Mouse (Mus musculus) colon, adult 2 months (tissue): ENCODE results near the gene Gm21981. TPM values are rescaled to one million over a fixed set of nuclear protein-coding genes. Genes with fewer than 3 reads are reported as not detected.

Experiments
- polyA plus RNA-seq: library from polyadenylated mRNA; depleted of rRNA; stranded (reverse); fragments of >200 nt; gene quantifications from 2 replicates; pipeline ENCODE4 v1.2.3, GENCODE M21; 2012; rRNA removed

Gene Gm21981
- polyA plus RNA-seq: 0.90 and 1.1 TPM in 2 replicates

DNA sequence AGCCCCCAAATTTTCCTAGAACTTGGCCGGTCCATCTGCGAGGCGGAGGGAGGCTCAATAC lies at the start of gene Gm21981:
Gm21981 (minus strand) TSS at position 14 of the 61 bp plus-strand sequence.

DNA sequence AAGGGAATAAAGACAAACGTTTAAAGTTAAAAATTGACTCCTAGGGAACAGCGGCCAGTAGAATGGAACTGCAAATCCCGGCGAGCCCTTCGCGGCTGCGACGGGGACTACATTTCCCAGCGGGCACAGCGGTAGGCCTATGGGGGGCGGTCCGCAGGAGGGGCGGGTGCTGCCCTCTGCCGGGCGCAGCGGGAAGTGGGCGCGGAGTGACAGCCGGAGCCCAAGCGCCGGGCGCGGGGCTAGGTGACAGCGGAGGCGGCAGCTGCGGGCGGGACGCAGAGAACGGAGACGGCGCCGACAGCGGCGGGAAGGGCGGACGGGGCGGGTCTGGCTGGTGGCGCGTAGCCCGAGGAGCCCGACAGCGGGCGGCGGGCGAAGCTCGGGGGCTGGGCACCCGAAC lies 42.6 kb upstream of the Gm21981 start, which contains the start of gene Tfeb:
Tfeb (plus strand) TSS at position 175 of the 400 bp plus-strand sequence.

DNA sequence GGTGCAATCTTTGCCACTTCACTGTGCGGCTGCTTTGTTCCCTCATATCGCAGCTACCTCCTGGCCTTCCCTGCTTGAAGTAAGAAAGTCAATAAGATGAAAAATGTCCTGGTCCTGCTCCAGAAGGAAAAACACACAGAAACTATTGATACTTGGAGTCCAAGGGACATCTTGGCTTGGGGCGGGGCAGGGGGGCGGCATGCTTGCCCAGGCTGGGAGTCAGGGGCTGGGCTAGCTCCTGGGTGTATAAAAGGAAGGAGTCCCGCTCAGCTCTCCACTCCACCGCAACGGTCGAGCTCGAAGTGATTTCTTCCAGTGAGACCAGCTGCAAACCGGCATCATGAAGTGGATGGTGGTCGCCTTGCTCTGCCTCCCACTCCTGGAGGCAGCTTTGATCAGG lies 32.3 kb upstream of the Gm21981 start, which contains the start of gene Pgc:
Pgc (plus strand) TSS at position 277 of the 400 bp plus-strand sequence.

DNA sequence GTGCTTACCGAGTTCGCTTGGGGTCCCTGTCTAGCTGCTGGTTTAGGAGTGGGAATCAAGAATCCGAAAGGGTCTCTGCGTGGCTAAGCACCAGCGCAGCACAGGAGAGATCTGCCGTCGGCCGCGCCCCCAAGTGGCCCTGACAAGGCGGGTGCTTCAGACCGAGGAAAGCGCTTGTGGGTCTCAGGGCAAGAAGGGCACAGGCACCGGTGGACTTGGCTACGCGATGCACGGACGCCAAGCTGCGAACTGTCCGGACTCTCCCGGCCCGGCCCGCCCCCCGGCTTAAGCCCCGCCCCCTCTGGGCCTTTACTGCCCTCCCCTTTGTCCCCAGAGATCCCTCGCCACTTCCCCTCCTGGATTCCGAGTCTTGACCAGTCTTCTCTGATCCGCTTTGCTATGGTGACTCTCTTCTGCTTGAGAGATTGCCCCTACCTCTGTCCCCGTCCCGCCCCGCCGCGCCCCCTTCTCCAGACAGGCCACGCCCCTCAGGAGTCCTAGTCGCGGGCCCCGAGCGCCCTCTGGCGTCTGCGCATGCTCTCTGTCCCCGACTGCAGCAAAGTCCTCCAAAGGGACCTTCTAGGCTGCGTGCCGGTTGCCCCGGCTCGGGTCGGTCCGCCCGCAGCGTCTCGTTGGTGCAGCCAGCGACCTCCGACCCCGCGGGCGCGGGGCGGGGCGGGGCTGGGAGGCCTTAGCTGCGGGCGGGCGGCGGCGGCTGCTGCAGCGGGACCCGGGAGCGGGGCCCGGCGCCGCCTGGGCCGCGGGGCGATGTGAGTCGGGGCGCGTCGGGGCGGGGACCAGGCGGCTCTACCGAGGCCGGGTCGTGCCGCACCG lies 465 bp upstream of the Gm21981 start, which contains the start of gene Prickle4:
Prickle4 (minus strand) TSS at position 234 of the 834 bp plus-strand sequence.

DNA sequence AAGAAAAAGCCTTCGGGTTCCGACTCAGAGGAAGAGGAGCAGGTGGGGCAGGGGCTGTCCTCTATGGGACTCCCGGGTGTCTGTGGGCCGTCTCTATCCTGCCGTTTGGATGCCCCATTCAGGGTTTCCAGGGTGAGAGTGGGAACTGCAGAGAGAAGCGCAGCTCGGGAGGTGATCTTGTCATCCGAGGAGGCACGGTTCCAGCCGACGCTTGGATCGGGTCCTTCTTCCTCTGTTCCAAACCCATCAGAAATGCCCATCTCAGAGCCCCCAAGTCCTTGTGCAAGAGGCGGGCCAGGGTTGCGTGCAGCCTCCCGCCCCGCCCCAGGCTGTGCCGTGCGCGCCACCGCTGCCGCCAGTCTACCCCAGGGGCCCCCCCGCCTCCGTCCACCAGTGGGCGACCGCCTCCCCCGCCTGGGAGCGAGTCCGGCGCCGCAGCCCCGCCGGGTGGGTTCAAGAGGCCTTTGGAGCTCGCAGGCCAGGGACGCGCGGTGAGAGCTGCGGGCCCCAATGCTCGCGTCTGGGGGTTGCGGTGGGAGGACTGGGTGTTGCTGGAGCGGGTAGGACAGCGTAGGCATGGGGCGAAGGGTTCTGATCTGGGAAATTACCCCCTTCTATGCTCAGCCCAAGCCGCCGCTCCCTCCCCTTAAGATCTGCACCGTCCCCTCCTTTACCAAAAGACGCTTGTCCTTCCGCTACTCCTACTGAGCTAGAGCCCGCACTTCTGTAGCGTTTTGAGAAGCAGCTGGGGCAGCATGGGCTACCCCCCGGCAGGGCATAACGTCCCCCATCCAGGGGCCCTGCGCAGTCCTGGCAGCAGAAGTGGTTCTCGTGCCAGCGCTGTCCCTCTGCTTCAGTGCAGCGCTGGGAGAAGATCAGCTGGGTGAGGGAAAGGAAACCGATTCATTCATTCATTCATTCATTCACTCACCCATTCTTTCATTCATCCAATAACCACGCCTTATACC lies 5.4 kb downstream of the Gm21981 start, which contains the start of gene Frs3:
Frs3 (plus strand) TSS at position 423 of the 968 bp plus-strand sequence.

DNA sequence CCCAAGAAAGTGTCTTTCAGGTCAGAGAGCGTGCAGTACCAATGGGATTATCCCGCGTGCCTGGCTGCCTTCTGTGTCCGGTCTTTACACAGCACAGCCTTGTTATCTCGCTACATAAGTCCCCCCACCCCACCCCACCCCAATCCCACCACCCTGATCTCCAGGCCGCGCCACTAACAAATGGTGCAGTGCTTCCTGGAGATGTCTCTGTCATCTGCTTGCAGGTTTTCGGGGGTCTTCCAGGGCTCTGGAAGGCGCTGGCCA lies 6.0 kb downstream of the Gm21981 start, which contains the start of gene Tomm6:
Tomm6 (minus strand) TSS at position 43 of the 264 bp plus-strand sequence.

Other genes starting within 250 kb of the Gm21981 start
- gene Taf8, start 192.2 kb downstream of the Gm21981 start, polyA plus RNA-seq: 15.2 and 17.2 TPM in 2 replicates
- 124 and 129 TPM in 2 replicates for gene Ccnd3, start 189.4 kb downstream of the Gm21981 start, polyA plus RNA-seq
- 8.1 and 8.4 TPM in 2 replicates for gene Bysl, start 83.0 kb downstream of the Gm21981 start, polyA plus RNA-seq
- 16.6 and 19.9 TPM in 2 replicates for gene Med20, start 82.9 kb downstream of the Gm21981 start, polyA plus RNA-seq
- 0.73 and 0.74 TPM in 2 replicates for gene Gm20517, start 82.9 kb downstream of the Gm21981 start, polyA plus RNA-seq
- gene Usp49, start 63.8 kb downstream of the Gm21981 start, polyA plus RNA-seq: 8.9 and 11.0 TPM in 2 replicates
- gene Tomm6, start 6.1 kb downstream of the Gm21981 start, polyA plus RNA-seq: 75.5 and 81.0 TPM in 2 replicates
- gene Frs3, start 5.4 kb downstream of the Gm21981 start, polyA plus RNA-seq: 13.0 and 15.1 TPM in 2 replicates
- gene Prickle4, start 281 bp upstream of the Gm21981 start, polyA plus RNA-seq: 2.8 and 3.4 TPM in 2 replicates
- 0.43 and 0.95 TPM in 2 replicates for gene Pgc, start 32.4 kb upstream of the Gm21981 start, polyA plus RNA-seq
- gene Tfeb, start 42.6 kb upstream of the Gm21981 start, polyA plus RNA-seq: 50.1 and 54.3 TPM in 2 replicates
- 15.9 and 20.7 TPM in 2 replicates for gene Mdfi, start 140.2 kb upstream of the Gm21981 start, polyA plus RNA-seq
- 151 and 163 TPM in 2 replicates for gene Foxp4, start 230.2 kb upstream of the Gm21981 start, polyA plus RNA-seq